Mouse (Mus musculus): ENCODE results near the gene Gosr1.

GRCm38 (mm10) chr11:76699626-76700025, 63.8 kb downstream of the Gosr1 start:
- TF ChIP-seq POLR2A (IDR thresholded peaks at IDR 0.05; ENCODE audit: extremely low read depth, insufficient read depth, low read length) (no peak), CTCF (IDR thresholded peaks at IDR 0.05; ENCODE audit: low read depth, low read length) (no peak)
